ENCODE assay signal across 17 mouse cellular contexts in the genomic region with DNA sequence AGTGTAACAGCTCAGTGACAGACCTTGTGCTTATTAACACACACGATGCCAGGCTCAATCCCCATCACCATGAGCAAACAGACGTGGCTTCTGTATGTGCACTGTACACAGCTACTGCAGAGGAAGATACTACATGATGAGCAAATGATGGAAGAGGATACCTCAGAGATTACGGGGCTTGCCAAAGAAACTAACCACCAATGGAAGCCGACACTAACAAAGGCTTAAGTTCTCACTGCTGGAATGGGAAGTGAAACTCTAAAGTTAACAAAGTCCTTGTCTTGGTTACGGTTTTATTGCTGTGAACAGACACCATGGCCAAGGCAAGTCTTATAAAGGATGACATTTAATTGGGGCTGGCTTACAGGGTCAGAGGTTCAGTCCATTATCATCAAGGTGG.
"Had no signal": no experiment of that assay in that cellular context is flagged by ENCODE, and none has a peak within 500 bp of the region (broad histone marks: within the 10 kb centered on the region; RNA-seq: fewer than 3 reads in every experiment).

No protein-coding gene starts in this region.

- H3K9me3 ChIP-seq: intestine, embryonic 15.5 days; limb, embryonic 12.5 days; liver, embryonic 13.5 days; lung, embryonic 15.5 days; midbrain, embryonic 12.5 days; neural tube, embryonic 15.5 days; stomach, embryonic 15.5 days had no signal

- H3K4me2 ChIP-seq: intestine, embryonic 15.5 days; limb, embryonic 12.5 days; liver, embryonic 13.5 days; lung, embryonic 15.5 days; midbrain, embryonic 12.5 days; neural tube, embryonic 15.5 days; stomach, embryonic 15.5 days had no signal

- H3K4me3 ChIP-seq: intestine, embryonic 15.5 days; layer of hippocampus, adult 2 months; limb, embryonic 12.5 days; liver, embryonic 13.5 days; lung, embryonic 15.5 days; midbrain, embryonic 12.5 days; neural tube, embryonic 15.5 days; stomach, embryonic 15.5 days had no signal

- DNase-seq: kidney, adult 18-20 months; kidney, postnatal 10 days; kidney, postnatal 4 days; liver; liver, embryonic 13.5 days; liver, postnatal 0 days; right cerebral cortex, postnatal 4 days; thymus, adult 2 months; thymus, postnatal 25 days had no signal

- ATAC-seq: intestine, embryonic 15.5 days; liver, postnatal 0 days; midbrain, embryonic 16.5 days had no signal

- H3K27me3 ChIP-seq: intestine, embryonic 15.5 days; limb, embryonic 12.5 days; liver, embryonic 13.5 days; lung, embryonic 15.5 days; midbrain, embryonic 12.5 days; neural tube, embryonic 15.5 days; stomach, embryonic 15.5 days had no signal

- H3K9ac ChIP-seq: intestine, embryonic 15.5 days; limb, embryonic 12.5 days; liver, embryonic 13.5 days; liver, postnatal 0 days; lung, embryonic 15.5 days; midbrain, embryonic 12.5 days; neural tube, embryonic 15.5 days; stomach, embryonic 15.5 days had no signal

- H3K27ac ChIP-seq: intestine, embryonic 15.5 days; layer of hippocampus, adult 2 months; limb, embryonic 12.5 days; liver, embryonic 13.5 days; lung, embryonic 15.5 days; midbrain, embryonic 12.5 days; neural tube, embryonic 15.5 days; stomach, embryonic 15.5 days had no signal

- H3K4me1 ChIP-seq: intestine, embryonic 15.5 days; lung, embryonic 15.5 days; midbrain, embryonic 12.5 days; neural tube, embryonic 15.5 days; stomach, embryonic 15.5 days had no signal
